Mouse (Mus musculus) kidney, embryonic 14.5 days (tissue): Measurements from ENCODE around the gene Tnpo3. TPM values are rescaled to one million over a fixed set of nuclear protein-coding genes. Genes with fewer than 3 reads are reported as not detected.

Source experiments
- polyA plus RNA-seq: library from polyadenylated mRNA; unstranded; fragments of >200 nt; fragmentation: Nextera tagmentation; extraction: Ambion mirVana; gene quantifications from 2 replicates; pipeline ENCODE4 v1.2.1, GENCODE M21; 2014

The Tnpo3 gene
- polyA plus RNA-seq, 1 experiment from 2014 or later, result 104 TPM

Other genes with a start within 250 kb of the Tnpo3 start
- 0.87 and 0.90 TPM in 2 replicates for gene Opn1sw, start 221.4 kb downstream of the Tnpo3 start, polyA plus RNA-seq
- 22.8 and 30.3 TPM in 2 replicates for gene Ccdc136, start 213.6 kb downstream of the Tnpo3 start, polyA plus RNA-seq
- 5.5 and 8.3 TPM in 2 replicates for gene Flnc, start 176.6 kb downstream of the Tnpo3 start, polyA plus RNA-seq
- 248 and 309 TPM in 2 replicates for gene Atp6v1f, start 142.2 kb downstream of the Tnpo3 start, polyA plus RNA-seq
- 0.49 TPM in 1 of 2 replicates, not detected in the other for gene Atp6v1fnb, start 138.4 kb downstream of the Tnpo3 start, polyA plus RNA-seq
- gene Kcp, start 101.9 kb downstream of the Tnpo3 start, polyA plus RNA-seq, result 30.0 and 32.8 TPM in 2 replicates
- 4.5 and 5.0 TPM in 2 replicates for gene Irf5, start 83.3 kb downstream of the Tnpo3 start, polyA plus RNA-seq
- gene Tspan33, start 84.3 kb upstream of the Tnpo3 start, polyA plus RNA-seq, result 7.3 and 10.2 TPM in 2 replicates
- 53.4 and 70.4 TPM in 2 replicates for gene Smo, start 125.6 kb upstream of the Tnpo3 start, polyA plus RNA-seq
- gene Ahcyl2, start 158.1 kb upstream of the Tnpo3 start, polyA plus RNA-seq, result 13.7 and 17.2 TPM in 2 replicates